Mouse (Mus musculus): ENCODE measurements around the gene Limd2. TPM values are rescaled to one million over a fixed set of nuclear protein-coding genes. Genes with fewer than 3 reads are reported as not detected.

The Limd2 gene
- polyA plus RNA-seq (2012; rRNA removed), result 7.9 and 9.8 TPM in 2 replicates

DNA sequence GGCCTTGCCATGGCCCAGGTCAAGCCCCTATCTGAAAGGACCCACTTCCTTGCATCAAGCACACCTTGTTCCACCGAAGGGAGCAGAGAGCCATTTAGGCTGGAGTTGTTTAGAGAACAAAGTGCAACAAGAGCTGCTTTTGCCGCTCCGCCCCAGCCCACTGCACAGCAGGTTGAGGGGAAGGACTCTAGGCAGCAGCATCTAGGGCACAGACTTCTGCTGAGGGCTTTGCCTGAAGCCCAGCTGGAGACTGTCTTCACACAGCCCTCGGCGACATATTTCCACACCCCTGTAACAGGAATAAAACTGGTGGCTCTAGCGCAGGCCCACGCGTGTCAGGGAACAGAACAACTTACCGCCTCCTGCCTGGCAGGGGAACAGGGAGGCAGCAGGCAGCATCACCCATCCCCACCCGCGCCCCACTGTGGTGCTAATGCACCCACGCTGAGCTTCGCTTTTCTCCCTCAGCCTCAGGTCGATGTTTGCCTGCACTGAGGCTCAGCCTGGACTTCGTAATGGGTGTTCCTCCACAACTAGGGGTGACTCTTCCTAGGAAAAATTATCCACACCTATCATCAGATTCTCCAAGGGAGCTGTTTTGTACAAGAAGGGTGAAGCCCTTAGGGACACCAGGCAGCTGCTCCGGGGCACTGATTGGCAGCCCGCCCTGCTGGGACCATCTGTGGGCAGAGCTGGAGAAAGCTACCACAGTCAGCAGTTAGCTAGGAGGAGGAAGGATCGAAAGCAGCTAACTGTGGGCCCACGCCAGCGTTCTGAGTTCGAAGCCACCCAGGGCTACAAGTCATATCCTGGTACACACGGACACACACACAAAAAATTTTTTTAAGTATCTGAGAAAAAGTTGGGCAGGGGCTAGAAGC is at the start of gene Limd2, which contains the start of gene Gm10840:
TSS of gene Limd2 (minus strand) at position 20 of the 881 bp plus-strand sequence.
TSS of gene Gm10840 (plus strand) at position 10 of the 881 bp plus-strand sequence.

DNA sequence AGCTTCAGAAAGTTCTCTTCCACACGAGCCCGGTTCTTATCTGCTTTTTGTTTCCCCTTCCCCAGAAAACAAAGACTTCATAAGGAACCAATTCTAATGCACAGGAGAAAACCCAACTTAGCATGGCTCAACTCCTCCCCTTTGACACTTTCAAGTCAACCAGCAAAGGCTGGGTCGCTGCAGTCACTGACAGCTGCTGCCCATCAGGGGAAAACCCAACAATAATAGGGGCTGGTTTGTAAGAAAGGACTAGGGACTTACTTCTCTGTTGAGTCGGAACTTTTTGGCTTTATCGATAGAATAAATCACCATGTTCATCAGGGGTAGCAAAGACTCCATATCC is 41.4 kb upstream of the Limd2 start, which contains the start of gene Strada:
TSS of gene Strada (minus strand) at position 46 of the 343 bp plus-strand sequence.

Other genes starting within 250 kb of the Limd2 start
- gene Cyb561, start 207.5 kb downstream of the Limd2 start, polyA plus RNA-seq (2012; rRNA removed), result 31.9 and 33.5 TPM in 2 replicates
- gene Ace, start 192.9 kb downstream of the Limd2 start, polyA plus RNA-seq (2012; rRNA removed), result 13.9 and 18.2 TPM in 2 replicates
- gene Ace3, start 166.2 kb downstream of the Limd2 start, polyA plus RNA-seq (2012; rRNA removed), result not detected in 2 replicates
- gene Kcnh6, start 152.7 kb downstream of the Limd2 start, polyA plus RNA-seq (2012; rRNA removed), result 0.65 and 1.2 TPM in 2 replicates
- 14.8 and 35.7 TPM in 2 replicates for gene Dcaf7, start 124.0 kb downstream of the Limd2 start, polyA plus RNA-seq (2012; rRNA removed)
- 5.4 and 5.7 TPM in 2 replicates for gene Taco1, start 94.8 kb downstream of the Limd2 start, polyA plus RNA-seq (2012; rRNA removed)
- gene Map3k3, start 76.2 kb downstream of the Limd2 start, polyA plus RNA-seq (2012; rRNA removed), result 6.8 and 9.2 TPM in 2 replicates
- not detected in 2 replicates for gene Gm10840, start within 50 bp of the Limd2 start, polyA plus RNA-seq (2012; rRNA removed)
- 7.9 and 8.4 TPM in 2 replicates for gene Strada, start 41.3 kb upstream of the Limd2 start, polyA plus RNA-seq (2012; rRNA removed)
- 1.7 and 3.5 TPM in 2 replicates for gene Ccdc47, start 55.5 kb upstream of the Limd2 start, polyA plus RNA-seq (2012; rRNA removed)
- 1.8 and 2.2 TPM in 2 replicates for gene Ddx42, start 56.1 kb upstream of the Limd2 start, polyA plus RNA-seq (2012; rRNA removed)
- gene Ftsj3, start 95.2 kb upstream of the Limd2 start, polyA plus RNA-seq (2012; rRNA removed), result 4.1 and 4.7 TPM in 2 replicates
- 6.4 and 7.8 TPM in 2 replicates for gene Psmc5, start 95.3 kb upstream of the Limd2 start, polyA plus RNA-seq (2012; rRNA removed)
- gene Smarcd2, start 112.1 kb upstream of the Limd2 start, polyA plus RNA-seq (2012; rRNA removed), result 47.4 and 51.9 TPM in 2 replicates
- gene Tcam1, start 115.8 kb upstream of the Limd2 start, polyA plus RNA-seq (2012; rRNA removed), result 0.02 TPM in 1 of 2 replicates, not detected in the other
- not detected in 2 replicates for gene Gh, start 141.0 kb upstream of the Limd2 start, polyA plus RNA-seq (2012; rRNA removed)
- gene Cd79b, start 153.9 kb upstream of the Limd2 start, polyA plus RNA-seq (2012; rRNA removed), result 0.47 and 1.0 TPM in 2 replicates
- 0.47 and 0.59 TPM in 2 replicates for gene Scn4a, start 192.4 kb upstream of the Limd2 start, polyA plus RNA-seq (2012; rRNA removed)
- gene Prr29, start 204.6 kb upstream of the Limd2 start, polyA plus RNA-seq (2012; rRNA removed), result 0.49 and 0.58 TPM in 2 replicates
- 7.3 TPM in 2 replicates for gene Icam2, start 227.2 kb upstream of the Limd2 start, polyA plus RNA-seq (2012; rRNA removed)